Mouse (Mus musculus): ENCODE data around the gene Pkd2l1. TPM values are rescaled to one million over a fixed set of nuclear protein-coding genes. Genes with fewer than 3 reads are reported as not detected.

The Pkd2l1 gene
- total RNA-seq, 1 experiment from 2014 or later = not detected

- DNase-seq = no peak
Observed at GRCm38 (mm10) chr19:44157005-44157404, 35.2 kb downstream of the Pkd2l1 start.

GRCm38 (mm10) chr19:44153781-44154180, 38.5 kb downstream of the Pkd2l1 start:
- DNase-seq = no peak

GRCm38 (mm10) chr19:44148991-44149390, 43.3 kb downstream of the Pkd2l1 start:
- DNase-seq = no peak

GRCm38 (mm10) chr19:44148345-44148744, 43.9 kb downstream of the Pkd2l1 start:
- no peak for DNase-seq

GRCm38 (mm10) chr19:44146951-44147350, 45.3 kb downstream of the Pkd2l1 start:
- DNase-seq = peak; percentile 16

GRCm38 (mm10) chr19:44146568-44146879, 45.7 kb downstream of the Pkd2l1 start:
- no peak for DNase-seq

- peak; percentile 95 for DNase-seq
Observed at GRCm38 (mm10) chr19:44145702-44146567, 46.3 kb downstream of the Pkd2l1 start, which contains the start of gene Bloc1s2. Gene Bloc1s2 (minus strand): TSS chr19:44146446.

GRCm38 (mm10) chr19:44144366-44144765, 47.9 kb downstream of the Pkd2l1 start:
- DNase-seq = no peak

- no peak for DNase-seq
Observed at GRCm38 (mm10) chr19:44135960-44136485, 56.2 kb downstream of the Pkd2l1 start.

- DNase-seq = peak; percentile 93
Observed at GRCm38 (mm10) chr19:44135072-44135959, 56.9 kb downstream of the Pkd2l1 start, which contains the start of gene Cwf19l1. Gene Cwf19l1 (minus strand): TSS chr19:44135876.

GRCm38 (mm10) chr19:44132917-44133316, 59.3 kb downstream of the Pkd2l1 start:
- DNase-seq = no peak

- DNase-seq = no peak
Observed at GRCm38 (mm10) chr19:44128560-44128959, 63.7 kb downstream of the Pkd2l1 start.

GRCm38 (mm10) chr19:44127729-44128497, 64.3 kb downstream of the Pkd2l1 start:
- no peak for DNase-seq

GRCm38 (mm10) chr19:44121137-44121536, 71.1 kb downstream of the Pkd2l1 start:
- no peak for DNase-seq

GRCm38 (mm10) chr19:44120686-44121085, 71.6 kb downstream of the Pkd2l1 start:
- DNase-seq = peak; percentile 67

GRCm38 (mm10) chr19:44117793-44118192, 74.4 kb downstream of the Pkd2l1 start:
- no peak for DNase-seq

GRCm38 (mm10) chr19:44111706-44112105, 80.5 kb downstream of the Pkd2l1 start:
- DNase-seq = peak; percentile 10

GRCm38 (mm10) chr19:44110356-44110755, 81.9 kb downstream of the Pkd2l1 start:
- peak; percentile 12 for DNase-seq

- peak; percentile 76 for DNase-seq
Observed at GRCm38 (mm10) chr19:44108996-44109395, 83.2 kb downstream of the Pkd2l1 start.

- no peak for DNase-seq
Observed at GRCm38 (mm10) chr19:44107661-44108521, 84.4 kb downstream of the Pkd2l1 start.
